Mouse (Mus musculus) G1E (cell line): ENCODE results near the gene Lefty2.
"Not testable (repeated sequence)": the region's sequence is repeated elsewhere in the genome, so short reads cannot be mapped to it uniquely, and the experiment has no call there.

ENCODE experiments used
- CTCF ChIP-seq: IDR thresholded peaks from 2 replicates; pipeline ENCODE4 v1.5.1; 2012; ENCODE audit warnings: low read depth, low read length, inconsistent platforms, mixed read lengths
- GATA1 ChIP-seq: IDR thresholded peaks from 2 replicates; pipeline ENCODE4 v1.6.1; 2012; ENCODE audit warnings: borderline replicate concordance, low read length, inconsistent platforms, mixed read lengths
- GATA2 ChIP-seq: IDR thresholded peaks from 2 replicates; pipeline ENCODE4 v1.6.1; 2012; ENCODE audit warnings: low read depth, low read length, inconsistent platforms, borderline replicate concordance
- POLR2AphosphoS5 ChIP-seq: IDR thresholded peaks from 2 replicates; pipeline ENCODE4 v1.6.1; 2012; ENCODE audit warnings: low read depth, low read length, inconsistent platforms; ENCODE audit not compliant: insufficient replicate concordance
- TAL1 ChIP-seq: conservative IDR thresholded peaks from 2 replicates; pipeline ENCODE4 v1.6.1; 2012; ENCODE audit warnings: low read depth, low read length, inconsistent platforms, mixed read lengths

DNA sequence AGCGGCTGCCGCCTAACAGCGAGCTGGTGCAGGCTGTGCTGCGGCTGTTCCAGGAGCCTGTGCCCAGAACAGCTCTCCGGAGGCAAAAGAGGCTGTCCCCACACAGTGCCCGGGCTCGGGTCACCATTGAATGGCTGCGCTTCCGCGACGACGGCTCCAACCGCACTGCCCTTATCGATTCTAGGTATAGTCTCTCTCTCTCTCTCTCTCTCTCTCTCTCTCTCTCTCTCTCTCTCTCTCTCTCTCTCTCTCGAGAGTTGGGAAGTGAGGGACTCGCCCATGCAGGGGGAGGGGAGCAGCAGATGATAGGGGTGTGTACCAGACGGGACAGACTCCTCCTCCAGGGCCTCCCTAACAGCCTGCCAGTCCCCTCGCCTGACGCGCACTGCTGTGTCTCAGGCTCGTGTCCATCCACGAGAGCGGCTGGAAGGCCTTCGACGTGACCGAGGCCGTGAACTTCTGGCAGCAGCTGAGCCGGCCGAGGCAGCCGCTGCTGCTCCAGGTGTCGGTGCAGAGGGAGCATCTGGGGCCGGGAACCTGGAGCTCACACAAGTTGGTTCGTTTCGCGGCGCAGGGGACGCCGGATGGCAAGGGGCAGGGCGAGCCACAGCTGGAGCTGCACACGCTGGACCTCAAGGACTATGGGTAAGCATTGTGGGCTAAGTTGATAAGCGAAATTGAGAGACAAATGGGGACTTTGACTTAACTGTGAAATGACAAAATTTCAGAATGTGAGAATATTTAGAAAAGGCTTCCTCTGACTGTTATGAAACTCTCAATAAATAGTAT, 43.9 kb downstream of the Lefty2 start:
- not testable (repeated sequence) for TF ChIP-seq CTCF, GATA1, TAL1, POLR2AphosphoS5, GATA2
